27 mouse cellular contexts compared by ENCODE assay signal in genomic region chr1:193742688-193743087, GRCm38 (mm10).
A peak's percentile ranks its signal among the peaks of the same experiment; 100 is the strongest.
DNase-seq lines count a peak whose midpoint lies in the region; ATAC-seq and TF ChIP-seq lines count a peak whose summit lies in the region.
"Had no signal": no experiment of that assay in that cellular context is flagged by ENCODE, and none has a peak within 500 bp of the region (broad histone marks: within the 10 kb centered on the region; RNA-seq: fewer than 3 reads in every experiment).

No protein-coding gene starts in this region.

- TF ChIP-seq EP300 in liver, embryonic 14.5 days (IDR thresholded peaks at IDR 0.05; ENCODE audit: low read depth) = no peak

- in situ Hi-C loops in ES-E14 (cut with MboI; ENCODE audit: low sequenced_read_pairs in 2 of 2, unreplicated experiment in 2 of 2) = no loop called here

- H3K4me2 ChIP-seq in hindbrain, postnatal 0 days (ENCODE audit: low read depth, low read length) = no peak overlapping the region
- no peak overlapping the region for H3K4me2 ChIP-seq in hindbrain, embryonic 12.5 days (replicated peaks)
- no peak overlapping the region for H3K4me2 ChIP-seq in liver, embryonic 14.5 days (ENCODE audit: low read depth)
- H3K4me2 ChIP-seq in liver, embryonic 12.5 days = no peak overlapping the region
- H3K4me2 ChIP-seq: forebrain, embryonic 13.5 days; heart, embryonic 11.5 days; hindbrain, embryonic 14.5 days; liver, embryonic 15.5 days; midbrain, embryonic 12.5 days; neural tube, embryonic 13.5 days had no signal

- no peak for ATAC-seq in hindbrain, postnatal 0 days
- no peak for ATAC-seq in hindbrain, embryonic 12.5 days (ENCODE audit: low FRiP score)
- ATAC-seq in liver, embryonic 14.5 days (ENCODE audit: insufficient read depth) = no peak
- ATAC-seq in liver, embryonic 12.5 days = no peak
- ATAC-seq: forebrain, embryonic 13.5 days; inflammation-experienced regulatory T-cells, adult 6 months had no signal

- DNase-seq in hindbrain, postnatal 0 days (ENCODE audit: low spot score) = no peak
- DNase-seq in liver, embryonic 14.5 days (ENCODE audit: low read depth in 3 of 3, low spot score in 3 of 3) = no peak
- no peak for DNase-seq in ES-E14 (ENCODE audit: low read depth, low spot score)
- DNase-seq in ovary, postnatal 10 days (ENCODE audit: low spot score) = no peak
- DNase-seq in adrenal gland, postnatal 25 days = no peak
- DNase-seq: adrenal gland, adult 2 months; cerebellum, adult 9-10 months; cerebellum, postnatal 36 days; gastrocnemius, postnatal 25 days; heart, adult 11 months; heart, postnatal 4 days; kidney, adult 2 months; kidney, postnatal 10 days; left cerebral cortex, postnatal 4 days; lung, postnatal 36 days; thymus, adult 2 months; thymus, postnatal 36 days had no signal

- no peak overlapping the region for H3K9ac ChIP-seq in hindbrain, postnatal 0 days (replicated peaks; ENCODE audit: low read length)
- H3K9ac ChIP-seq in hindbrain, embryonic 12.5 days = no peak overlapping the region
- no peak overlapping the region for H3K9ac ChIP-seq in liver, embryonic 14.5 days (replicated peaks)
- H3K9ac ChIP-seq in liver, embryonic 12.5 days = no peak overlapping the region
- no peak overlapping the region for H3K9ac ChIP-seq in ES-E14 (ENCODE audit: insufficient read depth, low read depth, low read length, poor library complexity, severe bottlenecking)
- H3K9ac ChIP-seq: forebrain, embryonic 13.5 days; hindbrain, embryonic 14.5 days; liver, embryonic 15.5 days; midbrain, embryonic 12.5 days; neural tube, embryonic 13.5 days had no signal

- H3K9me3 ChIP-seq in hindbrain, postnatal 0 days (ENCODE audit: low read length) = no peaks in the 10 kb centered on the region
- no peaks in the 10 kb centered on the region for H3K9me3 ChIP-seq in hindbrain, embryonic 12.5 days (replicated peaks)
- H3K9me3 ChIP-seq in liver, embryonic 14.5 days (ENCODE audit: control insufficient read depth, low read length) = no peaks in the 10 kb centered on the region
- no peaks in the 10 kb centered on the region for H3K9me3 ChIP-seq in liver, embryonic 12.5 days (replicated peaks)
- H3K9me3 ChIP-seq in ES-E14 (ENCODE audit: control insufficient read depth, insufficient read depth, low read depth, low read length) = no peaks in the 10 kb centered on the region
- H3K9me3 ChIP-seq: forebrain, embryonic 13.5 days; liver, embryonic 15.5 days; megakaryocyte, embryonic 14.5 days; midbrain, embryonic 12.5 days; neural tube, embryonic 13.5 days had no signal

- WGBS in hindbrain, postnatal 0 days = 95% methylated on average over 2 of the region's 2 CpGs
- 92% methylated on average over 2 of the region's 2 CpGs for WGBS in hindbrain, embryonic 12.5 days
- WGBS in liver, embryonic 14.5 days (ENCODE audit: insufficient replicate concordance) = 60% methylated on average over 2 of the region's 2 CpGs
- WGBS in liver, embryonic 12.5 days (ENCODE audit: insufficient replicate concordance) = 60% methylated on average over 2 of the region's 2 CpGs

- TF ChIP-seq CTCF in hindbrain, postnatal 0 days (IDR thresholded peaks at IDR 0.05; ENCODE audit: low read depth) = peak; percentile 19; the same call in 1 of the 2 replicates
- TF ChIP-seq CTCF in liver, embryonic 14.5 days (IDR thresholded peaks at IDR 0.05; ENCODE audit: low read depth) = peak; percentile 23; the same call in 1 of the 2 replicates

- H3K4me3 ChIP-seq in hindbrain, postnatal 0 days (ENCODE audit: low read length) = no peak overlapping the region
- H3K4me3 ChIP-seq in hindbrain, embryonic 12.5 days = no peak overlapping the region
- no peak overlapping the region for H3K4me3 ChIP-seq in liver, embryonic 14.5 days (ENCODE audit: insufficient read depth in 1 of 2, low read depth in 2 of 2, low read length in 2 of 2)
- no peak overlapping the region for H3K4me3 ChIP-seq in liver, embryonic 12.5 days
- H3K4me3 ChIP-seq in ES-E14 (ENCODE audit: insufficient read depth in 1 of 2, low read depth in 1 of 2, low read length in 2 of 2, poor library complexity in 1 of 2, severe bottlenecking in 1 of 2) = no peak overlapping the region
- H3K4me3 ChIP-seq: forebrain, embryonic 13.5 days; liver, embryonic 15.5 days; megakaryocyte, embryonic 14.5 days; midbrain, embryonic 12.5 days; neural tube, embryonic 13.5 days had no signal

- no peaks in the 10 kb centered on the region for H3K36me3 ChIP-seq in hindbrain, postnatal 0 days (ENCODE audit: insufficient read depth, low read length)
- H3K36me3 ChIP-seq in hindbrain, embryonic 12.5 days = no peaks in the 10 kb centered on the region
- no peaks in the 10 kb centered on the region for H3K36me3 ChIP-seq in liver, embryonic 14.5 days (replicated peaks; ENCODE audit: control insufficient read depth, insufficient read depth, low read depth)
- H3K36me3 ChIP-seq in liver, embryonic 12.5 days = no peaks in the 10 kb centered on the region
- H3K36me3 ChIP-seq in ES-E14 (ENCODE audit: control insufficient read depth, insufficient read depth, low read length, poor library complexity, severe bottlenecking) = no peaks in the 10 kb centered on the region
- H3K36me3 ChIP-seq: liver, embryonic 15.5 days; midbrain, embryonic 12.5 days; neural tube, embryonic 13.5 days had no signal

- H3K4me1 ChIP-seq in hindbrain, postnatal 0 days (ENCODE audit: insufficient read depth, low read length) = no peaks in the 10 kb centered on the region
- peaks cover under 1% of the 10 kb centered on the region for H3K4me1 ChIP-seq in hindbrain, embryonic 12.5 days
- H3K4me1 ChIP-seq in liver, embryonic 14.5 days (replicated peaks; ENCODE audit: control insufficient read depth in 2 of 2, insufficient read depth in 2 of 2, low read length in 1 of 2) = no peaks in the 10 kb centered on the region
- no peaks in the 10 kb centered on the region for H3K4me1 ChIP-seq in liver, embryonic 12.5 days
- no peaks in the 10 kb centered on the region for H3K4me1 ChIP-seq in ES-E14 (ENCODE audit: control insufficient read depth in 2 of 2, insufficient read depth in 2 of 2, low read length in 2 of 2, poor library complexity in 1 of 2)
- H3K4me1 ChIP-seq: forebrain, embryonic 13.5 days; liver, embryonic 15.5 days; megakaryocyte, embryonic 14.5 days had no signal

- no peak overlapping the region for H3K27ac ChIP-seq in hindbrain, postnatal 0 days
- H3K27ac ChIP-seq in hindbrain, embryonic 12.5 days = no peak overlapping the region
- no peak overlapping the region for H3K27ac ChIP-seq in liver, embryonic 14.5 days
- H3K27ac ChIP-seq in liver, embryonic 12.5 days = no peak overlapping the region
- H3K27ac ChIP-seq in ES-E14 (ENCODE audit: insufficient read depth, low read depth, low read length, poor library complexity, severe bottlenecking) = no peak overlapping the region
- H3K27ac ChIP-seq: forebrain, embryonic 13.5 days; hindbrain, embryonic 14.5 days; liver, embryonic 15.5 days; midbrain, embryonic 12.5 days; neural tube, embryonic 13.5 days had no signal

- no peaks in the 10 kb centered on the region for H3K27me3 ChIP-seq in hindbrain, postnatal 0 days (ENCODE audit: insufficient read depth, low read length)
- H3K27me3 ChIP-seq in hindbrain, embryonic 12.5 days = no peaks in the 10 kb centered on the region
- no peaks in the 10 kb centered on the region for H3K27me3 ChIP-seq in liver, embryonic 14.5 days (ENCODE audit: control insufficient read depth, insufficient read depth, low read length)
- H3K27me3 ChIP-seq in liver, embryonic 12.5 days (replicated peaks) = no peaks in the 10 kb centered on the region
- H3K27me3 ChIP-seq: forebrain, embryonic 13.5 days; liver, embryonic 15.5 days; megakaryocyte, embryonic 14.5 days; midbrain, embryonic 12.5 days; neural tube, embryonic 13.5 days had no signal

TF ChIP-seq in ES-E14, 5 proteins besides CTCF, POLR2A, EP300 and RAD21:
- TF ChIP-seq HCFC1 (IDR thresholded peaks at IDR 0.05; ENCODE audit: borderline replicate concordance, insufficient read depth, low read length) (no peak), ZC3H11A (IDR thresholded peaks at IDR 0.05; ENCODE audit: borderline replicate concordance, low read depth, low read length) (peak; percentile 73; the same call in 1 of the 2 replicates), CHD2 (IDR thresholded peaks at IDR 0.05; ENCODE audit: low read depth, low read length) (no peak), ZNF384 (IDR thresholded peaks at IDR 0.05; ENCODE audit: low read depth, low read length) (no peak), MAFK (IDR thresholded peaks at IDR 0.05; ENCODE audit: insufficient read depth, low read depth, low read length) (no peak)
